Mouse (Mus musculus) kidney, embryonic 16.5 days (tissue): ENCODE results near the gene Mgat5b. TPM values are rescaled to one million over a fixed set of nuclear protein-coding genes. Genes with fewer than 3 reads are reported as not detected.

Experiments
- ATAC-seq: fragments of 200-750 bp; cut with Nextera tagmentation; 2 replicates; pipeline ENCODE4 v1.8.0; 2017; ENCODE audit warnings: moderate TSS enrichment; ENCODE audit not compliant: low FRiP score, low TSS enrichment
- H3K27ac ChIP-seq: fragments of 300-500 bp; sonication (generic); 2 replicates; pipeline ENCODE4 v1.5.1; 2014; ENCODE audit warnings: low read length
- H3K27me3 ChIP-seq: fragments of 300-500 bp; sonication (generic); 2 replicates; pipeline ENCODE4 v1.6.1; 2014; ENCODE audit warnings: low read length, control low read depth, mixed read lengths; ENCODE audit not compliant: insufficient read depth
- H3K36me3 ChIP-seq: fragments of 300-500 bp; sonication (generic); 2 replicates; pipeline ENCODE4 v1.6.1; 2014; ENCODE audit warnings: low read length, control low read depth, mixed read lengths; ENCODE audit not compliant: insufficient read depth
- H3K4me1 ChIP-seq: fragments of 300-500 bp; sonication (generic); 2 replicates; pipeline ENCODE4 v1.6.1; 2014; ENCODE audit warnings: low read length, control low read depth, mixed read lengths; ENCODE audit not compliant: insufficient read depth
- H3K4me2 ChIP-seq: fragments of 300-500 bp; sonication (generic); replicated peaks from 2 replicates; pipeline ENCODE4 v1.6.1; 2014; ENCODE audit warnings: low read depth, low read length
- H3K4me3 ChIP-seq: fragments of 300-500 bp; sonication (generic); 2 replicates; pipeline ENCODE4 v1.5.1; 2014; ENCODE audit warnings: mild to moderate bottlenecking, low read length
- H3K9ac ChIP-seq: fragments of 300-500 bp; sonication (generic); replicated peaks from 2 replicates; pipeline ENCODE4 v1.6.1; 2014; ENCODE audit warnings: low read length
- H3K9me3 ChIP-seq: fragments of 300-500 bp; sonication (generic); 2 replicates; pipeline ENCODE4 v1.6.1; 2016; ENCODE audit warnings: low read length, control low read depth
- WGBS: fragments of 180-500 bp; shearing (Covaris S2); extraction: QIAGEN DNeasy Blood & Tissue Kit; methylation state at CpG from one replicate; pipeline ENCODE4 v1.1.7; 2014; 5-methylcytosine and 5-hydroxymethylcytosine counted together
- polyA plus RNA-seq: library from polyadenylated mRNA; unstranded; fragments of >200 nt; fragmentation: Nextera tagmentation; extraction: Ambion mirVana; gene quantifications from 2 replicates; pipeline ENCODE4 v1.2.1, GENCODE M21; 2015

Mgat5b gene
- polyA plus RNA-seq, 1 experiment from 2014 or later = 0.21 TPM

DNA sequence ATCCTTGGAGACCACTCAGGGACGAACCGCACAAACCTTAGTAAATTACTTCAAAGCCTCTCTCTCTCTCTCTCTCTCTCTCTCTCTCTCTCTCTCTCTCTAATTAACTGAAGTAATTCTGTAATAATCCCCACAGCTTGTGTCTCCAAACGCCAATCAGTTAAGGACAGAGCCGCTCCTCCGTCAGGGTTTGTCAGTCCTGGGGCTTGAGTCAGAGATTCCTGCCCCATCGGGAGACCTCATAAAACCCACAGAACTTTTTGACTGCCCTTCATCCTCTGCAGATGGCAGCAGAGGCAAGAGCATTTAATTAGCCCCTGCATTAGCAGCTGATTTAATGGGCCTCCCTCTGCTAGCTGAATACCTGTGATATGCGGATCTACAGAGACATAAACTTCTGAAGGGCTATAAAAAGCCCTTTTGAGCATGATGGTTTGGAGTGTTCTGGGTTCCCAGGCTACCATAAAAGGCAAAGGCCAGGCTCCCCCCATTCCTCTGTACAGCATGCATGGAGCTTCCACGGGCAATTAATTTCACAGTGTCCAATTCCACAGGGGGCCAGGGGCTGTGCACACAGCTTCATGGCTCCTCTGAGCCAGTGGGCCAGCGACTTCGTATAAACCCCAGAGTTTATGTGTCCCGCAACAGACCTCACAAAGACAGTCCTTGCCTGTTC lies 117.1 kb downstream of the Mgat5b start:
- H3K9me3 ChIP-seq = peaks cover 4% of the 10 kb centered on the region; the same call in 1 of the 2 replicates
- peak overlapping the region; percentile 31; the same call in 1 of the 2 replicates for H3K27ac ChIP-seq
- WGBS = 18% methylated on average over 11 of the region's 11 CpGs
- no peaks in the 10 kb centered on the region for H3K36me3 ChIP-seq
- no peak overlapping the region for H3K4me2 ChIP-seq
- no peak overlapping the region for H3K4me3 ChIP-seq
- H3K9ac ChIP-seq = no peak overlapping the region
- H3K4me1 ChIP-seq = peaks cover 25% of the 10 kb centered on the region
- ATAC-seq = peak; percentile 52; the same call in 1 of the 2 replicates
- H3K27me3 ChIP-seq = no peaks in the 10 kb centered on the region

Other genes with a start within 250 kb of the Mgat5b start
- not detected in 2 replicates for gene St6galnac1, start 143.4 kb upstream of the Mgat5b start, polyA plus RNA-seq
- 15.6 and 17.0 TPM in 2 replicates for gene Mxra7, start 90.8 kb upstream of the Mgat5b start, polyA plus RNA-seq
- gene Mettl23, start 75.6 kb upstream of the Mgat5b start, polyA plus RNA-seq = 54.9 and 60.6 TPM in 2 replicates
- 74.8 and 77.8 TPM in 2 replicates for gene Jmjd6, start 75.4 kb upstream of the Mgat5b start, polyA plus RNA-seq
- gene Mfsd11, start 66.4 kb upstream of the Mgat5b start, polyA plus RNA-seq = 38.8 and 41.2 TPM in 2 replicates
- 729 and 742 TPM in 2 replicates for gene Srsf2, start 65.8 kb upstream of the Mgat5b start, polyA plus RNA-seq
- gene Sec14l1, start 196.3 kb downstream of the Mgat5b start, polyA plus RNA-seq = 91.5 and 92.9 TPM in 2 replicates